In genomic region chr6:88054081-88054835, GRCm38 (mm10) we compare ENCODE assay signal across 22 mouse cellular contexts. TPM values are rescaled to one million over a fixed set of nuclear protein-coding genes. Genes with fewer than 3 reads are reported as not detected.
DNase-seq lines count a peak whose midpoint lies in the region; ATAC-seq and TF ChIP-seq lines count a peak whose summit lies in the region.
"Had no signal": no experiment of that assay in that cellular context is flagged by ENCODE, and none has a peak within 500 bp of the region (broad histone marks: within the 10 kb centered on the region; RNA-seq: fewer than 3 reads in every experiment).

No protein-coding gene starts in this region.

- no peaks in the 10 kb centered on the region for H3K27me3 ChIP-seq in kidney, adult 2 months (replicated peaks; ENCODE audit: control insufficient read depth, insufficient read depth, low read length)
- H3K27me3 ChIP-seq in intestine, postnatal 0 days (replicated peaks; ENCODE audit: control insufficient read depth, insufficient read depth, low read length), result no peaks in the 10 kb centered on the region

- WGBS in kidney, adult 2 months, result 41% methylated on average over 9 of the region's 9 CpGs
- 55% methylated on average over 9 of the region's 9 CpGs for WGBS in bone marrow, adult 2 months
- WGBS in intestine, postnatal 0 days, result 33% methylated on average over 9 of the region's 9 CpGs

- H3K9ac ChIP-seq in intestine, postnatal 0 days (ENCODE audit: low read depth, low read length), result no peak overlapping the region
- H3K9ac ChIP-seq: limb, embryonic 13.5 days; liver, embryonic 15.5 days; neural tube, embryonic 15.5 days had no signal

- peak overlapping the region; percentile 27; the same call in 1 of the 2 replicates for H3K27ac ChIP-seq in kidney, adult 2 months (ENCODE audit: insufficient read depth, low read depth, low read length)
- H3K27ac ChIP-seq in bone marrow, adult 2 months (ENCODE audit: control insufficient read depth, insufficient read depth, low read depth, low read length, poor library complexity), result peak overlapping the region; percentile 72
- H3K27ac ChIP-seq in intestine, postnatal 0 days (ENCODE audit: low read depth, low read length), result peak overlapping the region; percentile 54
- H3K27ac ChIP-seq: heart, embryonic 10.5 days; hindbrain, embryonic 10.5 days; hindbrain, postnatal 0 days; limb, embryonic 13.5 days; liver, embryonic 15.5 days; neural tube, embryonic 15.5 days had no signal

- no peaks in the 10 kb centered on the region for H3K36me3 ChIP-seq in kidney, adult 2 months (ENCODE audit: control insufficient read depth, insufficient read depth, low read length)
- no peaks in the 10 kb centered on the region for H3K36me3 ChIP-seq in intestine, postnatal 0 days (ENCODE audit: control insufficient read depth, insufficient read depth)
- H3K36me3 ChIP-seq: G1E; heart, embryonic 10.5 days; hindbrain, embryonic 10.5 days; limb, embryonic 13.5 days; liver, embryonic 15.5 days; neural tube, embryonic 15.5 days had no signal

- ATAC-seq in intestine, postnatal 0 days, result no peak
- 0 out of 2 replicates have a peak, but pooled peaks have one; percentile 17 for ATAC-seq in megakaryocyte, adult 5-6 weeks (ENCODE audit: poor library complexity, severe bottlenecking)
- ATAC-seq: activated CD4-positive, CD25-positive, alpha-beta regulatory T cell, adult 4 months; hindbrain, postnatal 0 days; midbrain, embryonic 16.5 days had no signal

- H3K4me3 ChIP-seq in kidney, adult 2 months (ENCODE audit: insufficient read depth, low read depth, low read length), result no peak overlapping the region
- no peak overlapping the region for H3K4me3 ChIP-seq in bone marrow, adult 2 months (replicated peaks; ENCODE audit: control insufficient read depth, low read depth, low read length)
- H3K4me3 ChIP-seq in intestine, postnatal 0 days (ENCODE audit: low read depth, low read length), result no peak overlapping the region
- H3K4me3 ChIP-seq: heart, embryonic 10.5 days; hindbrain, embryonic 10.5 days; limb, embryonic 13.5 days; liver, embryonic 15.5 days; neural tube, embryonic 15.5 days had no signal

- TF ChIP-seq CTCF in kidney, adult 2 months (conservative IDR thresholded peaks at IDR 0.05; ENCODE audit: insufficient read depth, insufficient read length, low read depth, low read length), result no peak
- no peak for TF ChIP-seq CTCF in bone marrow, adult 2 months (IDR thresholded peaks at IDR 0.05; ENCODE audit: control insufficient read depth, insufficient read depth, low read length)
- TF ChIP-seq CTCF in intestine, postnatal 0 days (IDR thresholded peaks at IDR 0.05; ENCODE audit: low read depth), result no peak

- H3K4me2 ChIP-seq in intestine, postnatal 0 days (replicated peaks; ENCODE audit: low read depth), result no peak overlapping the region
- H3K4me2 ChIP-seq: limb, embryonic 13.5 days; liver, embryonic 15.5 days; neural tube, embryonic 15.5 days had no signal

- TF ChIP-seq POLR2A in kidney, adult 2 months (IDR thresholded peaks at IDR 0.05; ENCODE audit: low read depth, low read length), result no peak
- no peak for TF ChIP-seq POLR2A in bone marrow, adult 2 months (IDR thresholded peaks at IDR 0.05; ENCODE audit: borderline replicate concordance, control insufficient read depth, low read depth, low read length)

- peak; percentile 71 for DNase-seq in kidney, adult 2 months
- no peak for DNase-seq in kidney, postnatal 10 days
- DNase-seq in adrenal gland, adult 2 months, result no peak
- DNase-seq in spleen, postnatal 4 days (ENCODE audit: low spot score in 2 of 2), result no peak
- DNase-seq: adrenal gland, postnatal 36 days; cerebellum, adult 2 months; cerebellum, postnatal 36 days; gastrocnemius, postnatal 25 days; right cerebral cortex, postnatal 14 days; spleen, adult 18-20 months had no signal

- H3K4me1 ChIP-seq in kidney, adult 2 months (ENCODE audit: control insufficient read depth, insufficient read depth, low read length), result peaks cover 3% of the 10 kb centered on the region; the same call in 1 of the 2 replicates
- peaks cover 2% of the 10 kb centered on the region for H3K4me1 ChIP-seq in bone marrow, adult 2 months (ENCODE audit: control insufficient read depth, insufficient read depth, low read length)
- peaks cover 6% of the 10 kb centered on the region; the same call in 1 of the 2 replicates for H3K4me1 ChIP-seq in intestine, postnatal 0 days (replicated peaks; ENCODE audit: control insufficient read depth, insufficient read depth, low read length)
- H3K4me1 ChIP-seq: heart, embryonic 10.5 days; hindbrain, embryonic 10.5 days; limb, embryonic 13.5 days; neural tube, embryonic 15.5 days had no signal

- H3K9me3 ChIP-seq in intestine, postnatal 0 days (ENCODE audit: control insufficient read depth), result no peaks in the 10 kb centered on the region
- H3K9me3 ChIP-seq: G1E; heart, embryonic 10.5 days; hindbrain, embryonic 10.5 days; limb, embryonic 13.5 days; liver, embryonic 15.5 days; neural tube, embryonic 15.5 days had no signal

RNA-seq across cellular contexts. Expression of gene Rab7, which starts 9.2 kb away (rescaled TPM):
- 316 and 386 TPM in 2 replicates for polyA plus RNA-seq in kidney, adult 2 months (2012; rRNA removed)
- 49.6 and 72.1 TPM in 2 replicates for polyA plus RNA-seq in bone marrow, adult 2 months (2011; ENCODE audit: insufficient read depth, insufficient read length, low replicate concordance, missing spikeins)
- polyA plus RNA-seq in intestine, postnatal 0 days (2015; fragmentation: Nextera tagmentation; extraction: Ambion mirVana), result 219 and 226 TPM in 2 replicates
- 429 and 450 TPM in 2 replicates for total RNA-seq in megakaryocyte, adult 5-6 weeks (2015)
- 132 and 169 TPM in 2 replicates for total RNA-seq in megakaryocyte, adult 5-6 weeks (2017)
- 100 to 1,000 TPM; 335 to 385 TPM for total RNA-seq in adrenal gland, adult 2 months (2021)
- polyA plus RNA-seq in adrenal gland, adult 2 months (2012; rRNA removed), result 90.7 and 123 TPM in 2 replicates

RNA-seq across cellular contexts. Expression of gene Rpn1, which starts 30.0 kb away (rescaled TPM):
- polyA plus RNA-seq in kidney, adult 2 months (2012; rRNA removed), result 161 and 188 TPM in 2 replicates
- polyA plus RNA-seq in bone marrow, adult 2 months (2011; ENCODE audit: insufficient read depth, insufficient read length, low replicate concordance, missing spikeins), result 32.1 and 38.7 TPM in 2 replicates
- polyA plus RNA-seq in intestine, postnatal 0 days (2015; fragmentation: Nextera tagmentation; extraction: Ambion mirVana), result 164 and 184 TPM in 2 replicates
- 56.6 and 67.2 TPM in 2 replicates for total RNA-seq in megakaryocyte, adult 5-6 weeks (2015)
- 130 and 142 TPM in 2 replicates for total RNA-seq in megakaryocyte, adult 5-6 weeks (2017)
- 100 to 1,000 TPM; 287 to 305 TPM for total RNA-seq in adrenal gland, adult 2 months (2021)
- polyA plus RNA-seq in adrenal gland, adult 2 months (2012; rRNA removed), result 117 and 146 TPM in 2 replicates
